Mouse (Mus musculus) hindbrain, embryonic 12.5 days (tissue): ENCODE data around the gene Chd9. TPM values are rescaled to one million over a fixed set of nuclear protein-coding genes. Genes with fewer than 3 reads are reported as not detected.

Source experiments
- ATAC-seq: fragments of 200-750 bp; cut with Nextera tagmentation; 2 replicates; pipeline ENCODE4 v1.8.0; 2017; ENCODE audit warnings: moderate TSS enrichment; ENCODE audit not compliant: low FRiP score
- H3K27ac ChIP-seq: fragments of 300-500 bp; sonication (generic); 2 replicates; pipeline ENCODE4 v1.5.1; 2016; ENCODE audit warnings: mild to moderate bottlenecking
- H3K27me3 ChIP-seq: fragments of 300-500 bp; sonication (generic); 2 replicates; pipeline ENCODE4 v1.6.1; 2016; ENCODE audit warnings: mild to moderate bottlenecking
- H3K36me3 ChIP-seq: fragments of 300-500 bp; sonication (generic); 2 replicates; pipeline ENCODE4 v1.6.1; 2016; ENCODE audit warnings: mild to moderate bottlenecking
- H3K4me1 ChIP-seq: fragments of 300-500 bp; sonication (generic); 2 replicates; pipeline ENCODE4 v1.6.1; 2016
- H3K4me2 ChIP-seq: fragments of 300-500 bp; sonication (generic); replicated peaks from 2 replicates; pipeline ENCODE4 v1.6.1; 2016; ENCODE audit warnings: mild to moderate bottlenecking
- H3K4me3 ChIP-seq: fragments of 300-500 bp; sonication (generic); 2 replicates; pipeline ENCODE4 v1.5.1; 2016; ENCODE audit warnings: mild to moderate bottlenecking
- H3K9ac ChIP-seq: fragments of 300-500 bp; sonication (generic); 2 replicates; pipeline ENCODE4 v1.6.1; 2016; ENCODE audit warnings: mild to moderate bottlenecking, moderate library complexity
- H3K9me3 ChIP-seq: fragments of 300-500 bp; sonication (generic); replicated peaks from 2 replicates; pipeline ENCODE4 v1.6.1; 2016; ENCODE audit warnings: mild to moderate bottlenecking
- whole genome bisulfite sequencing: fragments of 180-500 bp; shearing (Covaris S2); methylation state at CpG from one replicate; pipeline ENCODE4 v1.1.7; 2016; 5-methylcytosine and 5-hydroxymethylcytosine counted together
- microRNA-seq: library from miRNA; unstranded; fragments of <30 nt; microRNA quantifications from one replicate; pipeline ENCODE4, GENCODE M21; 2017
- polyA plus RNA-seq: library from polyadenylated mRNA; unstranded; fragments of >200 nt; fragmentation: Nextera tagmentation; extraction: Ambion mirVana; gene quantifications from 2 replicates; pipeline ENCODE4 v1.2.1, GENCODE M21; 2016

Gene Chd9
- polyA plus RNA-seq, 1 experiment from 2014 or later, result 83.7 TPM

- Histone ChIP-seq H3K27me3 (no peaks in the 10 kb centered on the region), H3K4me2 (no peak overlapping the region), H3K27ac (no peak overlapping the region), H3K36me3 (peaks cover 30% of the 10 kb centered on the region), H3K9ac (no peak overlapping the region), H3K4me1 (no peaks in the 10 kb centered on the region), H3K9me3 (no peaks in the 10 kb centered on the region), H3K4me3 (no peak overlapping the region)
- 84% methylated on average over 5 of the region's 5 CpGs for WGBS
- ATAC-seq, result no peak
Observed at GRCm38 (mm10) chr8:91094135-91094534, 266.0 kb downstream of the Chd9 start.

GRCm38 (mm10) chr8:91098106-91098505 is 270.0 kb downstream of the Chd9 start:
- no peak overlapping the region for H3K9ac ChIP-seq
- H3K9me3 ChIP-seq, result no peaks in the 10 kb centered on the region
- WGBS, result 88% methylated on average over 6 of the region's 6 CpGs
- no peak for ATAC-seq
- H3K27ac ChIP-seq, result no peak overlapping the region
- H3K27me3 ChIP-seq, result no peaks in the 10 kb centered on the region
- peaks cover 36% of the 10 kb centered on the region for H3K36me3 ChIP-seq
- H3K4me2 ChIP-seq, result no peak overlapping the region
- no peaks in the 10 kb centered on the region for H3K4me1 ChIP-seq
- H3K4me3 ChIP-seq, result no peak overlapping the region

Small RNA genes lying within 50 kb of the gene (microRNA-seq; reads per million reads assigned to microRNA genes)
- gene Gm44382, result not detected

Other genes starting within 250 kb of the Chd9 start
- gene Gm19935, start 11.0 kb upstream of the Chd9 start, polyA plus RNA-seq, result 0.96 and 1.5 TPM in 2 replicates
- gene Rbl2, start 241.7 kb downstream of the Chd9 start, polyA plus RNA-seq, result 19.4 and 19.5 TPM in 2 replicates